Mouse (Mus musculus): ENCODE measurements around the gene Kcnh2.

Kcnh2 gene

DNA sequence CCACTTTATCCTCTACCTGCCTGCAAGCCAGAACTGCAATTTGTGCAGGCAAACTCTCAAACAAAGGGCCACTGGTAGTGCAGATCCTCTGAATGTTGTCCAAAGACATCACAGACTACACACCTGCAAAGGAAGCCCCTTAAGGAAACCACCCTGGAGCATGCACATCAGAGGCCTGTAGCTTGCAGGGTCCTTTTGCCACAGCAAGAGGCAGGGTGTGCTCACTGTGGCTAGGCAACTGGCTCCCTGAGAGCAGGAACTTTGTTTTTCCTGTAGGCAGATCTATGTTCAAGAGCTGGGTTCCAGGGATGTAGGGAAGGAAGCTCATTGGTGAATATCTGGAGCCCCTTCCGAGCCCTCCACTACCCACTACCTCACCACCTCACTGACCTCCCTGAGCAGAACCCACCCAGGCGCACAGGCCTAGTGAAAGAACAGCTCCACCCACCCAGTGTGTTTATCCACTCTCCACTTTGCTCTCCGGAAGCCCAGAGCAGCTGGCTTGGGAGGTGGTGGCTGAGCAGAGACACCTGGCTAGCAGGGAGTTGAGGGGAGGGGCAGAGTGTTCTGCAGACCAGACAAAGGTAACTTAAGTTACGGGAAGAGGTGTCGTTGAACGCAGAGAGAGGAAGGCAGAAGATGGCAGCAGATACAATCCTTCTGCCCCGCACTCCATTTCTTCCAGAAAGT is 4.1 kb downstream of the Kcnh2 start:
- in situ Hi-C loops (cut with MseI, MboI) = no loop called here

DNA sequence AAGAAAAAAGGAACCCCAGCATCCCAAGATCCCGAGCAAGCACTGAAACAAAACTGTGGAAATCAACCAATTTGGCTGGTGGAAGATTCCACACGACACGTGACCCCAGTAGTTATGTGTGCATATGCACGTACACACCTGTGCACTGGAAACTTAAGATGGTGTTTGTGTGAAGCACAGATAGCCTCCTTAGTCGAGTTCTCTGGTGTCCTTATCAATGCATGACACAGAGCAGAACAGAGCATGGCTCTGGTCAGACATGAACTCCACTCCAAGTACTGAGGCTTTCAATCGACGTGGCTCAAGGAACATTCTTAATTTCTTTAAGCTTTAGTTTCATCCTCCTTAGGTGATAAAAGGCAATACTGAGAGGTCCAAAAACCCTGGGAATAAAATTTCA is 5.1 kb downstream of the Kcnh2 start:
- in situ Hi-C loops (cut with MseI, MboI) = no loop called here

DNA sequence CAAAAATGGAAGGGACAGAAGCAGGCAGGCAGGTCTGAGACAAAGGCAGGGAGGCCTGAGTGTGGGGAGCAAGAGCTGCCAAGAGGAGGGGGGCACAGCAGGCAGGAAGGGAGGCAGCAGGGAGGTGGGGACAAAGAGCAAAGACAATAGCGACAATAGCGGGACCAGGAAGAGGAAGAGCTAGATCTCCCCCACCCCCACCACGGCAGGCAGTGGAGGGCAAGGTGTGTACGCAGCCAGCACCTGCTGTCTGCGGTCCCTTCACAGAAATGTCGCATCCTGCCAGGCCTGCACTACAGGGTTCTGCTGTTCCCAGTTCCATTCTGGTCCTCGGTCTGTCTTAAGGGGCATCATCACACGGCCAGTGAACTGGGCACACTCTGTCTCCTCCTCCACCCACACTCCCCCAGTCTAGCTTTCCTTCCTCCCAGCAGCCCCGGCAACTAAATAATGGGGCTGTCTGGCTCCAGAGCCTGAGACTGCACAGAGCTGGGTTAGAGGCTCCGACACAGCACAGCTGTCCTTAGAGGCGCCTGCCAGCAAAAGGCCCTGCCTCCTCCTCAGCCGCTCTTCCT is 6.8 kb downstream of the Kcnh2 start:
- in situ Hi-C loops (cut with MseI, MboI) = no loop called here

DNA sequence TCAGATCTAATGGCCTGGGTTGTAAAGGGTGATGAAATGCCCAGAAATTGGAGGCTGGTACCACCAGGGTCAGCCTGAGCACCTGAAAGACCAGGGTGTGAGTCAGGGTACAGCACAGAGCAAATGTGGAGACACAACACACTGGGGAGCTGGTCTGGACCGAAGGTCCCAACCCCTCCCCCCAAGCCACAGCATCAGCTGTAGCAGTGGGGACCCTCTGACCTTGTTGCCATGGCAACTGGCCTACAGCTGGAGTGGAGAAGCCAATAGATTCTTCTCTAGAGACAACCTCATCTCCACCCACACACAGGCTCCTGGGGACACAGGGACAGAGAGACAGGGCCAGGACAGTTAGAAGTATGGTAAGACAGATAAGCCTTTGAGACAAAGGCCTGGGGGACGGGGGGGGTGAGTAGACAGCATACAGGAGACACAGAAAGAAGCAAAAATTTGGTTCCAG is 7.4 kb downstream of the Kcnh2 start:
- in situ Hi-C loops (cut with MseI, MboI) = no loop called here

DNA sequence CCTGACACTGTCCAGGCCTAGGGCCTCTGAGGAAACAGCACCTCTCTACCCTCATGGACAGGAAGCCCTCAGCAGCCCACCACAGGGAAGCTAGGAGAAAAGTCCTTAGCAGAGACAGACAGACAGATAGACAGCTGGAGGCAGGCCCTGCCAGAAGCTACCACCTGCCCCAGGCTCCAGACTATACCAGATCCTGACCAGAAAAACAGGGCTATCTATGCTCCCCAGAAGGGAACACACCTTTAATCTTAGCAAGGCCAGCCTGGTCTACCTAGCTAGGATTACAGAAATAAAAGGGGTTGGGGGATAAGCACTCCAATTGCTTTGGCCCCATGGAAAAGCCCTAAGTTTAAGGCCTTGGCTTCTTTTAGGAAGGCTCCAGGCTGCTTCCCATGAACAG is 8.0 kb downstream of the Kcnh2 start:
- in situ Hi-C loops (cut with MseI, MboI) = no loop called here

DNA sequence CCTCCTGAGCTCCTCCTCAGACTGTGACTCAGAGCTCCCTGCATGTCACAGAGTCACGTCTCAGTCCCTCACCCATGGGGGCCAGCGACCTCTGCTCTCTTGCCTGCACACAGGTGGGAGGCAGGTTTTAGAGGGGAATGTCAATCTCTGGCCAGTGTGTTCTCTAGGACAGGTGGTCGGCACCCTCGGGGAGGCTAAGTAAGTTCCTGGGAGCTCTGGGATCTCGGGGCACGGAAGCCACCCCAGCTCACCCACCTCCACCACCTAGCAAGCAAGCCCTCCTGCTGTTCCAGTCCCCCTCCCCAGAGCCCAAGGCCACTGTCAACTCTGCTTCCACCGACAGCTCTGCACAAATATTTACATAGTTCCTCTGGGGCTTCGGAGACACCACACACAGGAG is 8.4 kb downstream of the Kcnh2 start:
- in situ Hi-C loops (cut with MseI, MboI) = no loop called here

DNA sequence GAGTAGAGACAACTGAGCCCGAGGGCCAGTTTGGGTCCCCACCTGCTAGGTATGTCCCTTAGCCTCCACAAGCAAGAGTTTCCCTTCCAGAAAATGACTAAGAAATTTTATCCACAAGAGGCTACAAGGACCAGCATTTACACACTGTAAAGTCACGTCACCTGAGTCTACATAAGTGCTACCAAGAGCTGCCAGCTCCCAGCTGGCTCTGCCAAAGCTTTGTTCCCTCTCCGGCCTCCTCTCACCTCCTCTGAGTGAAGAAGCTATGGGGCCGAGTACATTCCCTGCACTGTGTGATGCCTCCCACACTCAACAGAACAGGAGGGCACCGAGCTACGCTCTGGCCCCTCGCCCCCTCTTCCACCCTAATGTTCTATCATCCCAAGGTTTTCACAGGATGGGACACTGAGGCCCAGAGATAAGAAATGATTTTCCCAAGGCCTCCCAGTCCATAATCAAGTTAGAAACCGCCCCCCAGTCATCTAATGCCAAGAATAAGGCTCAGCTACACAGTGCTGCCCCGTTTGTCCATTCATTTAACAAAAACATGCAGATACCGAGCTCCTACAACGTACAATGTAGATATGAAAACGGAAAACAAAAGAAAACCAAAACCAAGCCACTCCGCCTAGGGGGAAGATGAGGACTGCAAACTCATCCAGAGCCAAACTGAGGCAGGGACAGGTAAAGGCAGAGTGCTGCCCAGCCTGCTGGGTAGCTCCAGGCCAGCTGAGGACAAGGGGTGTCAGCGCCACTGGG is 9.0 kb downstream of the Kcnh2 start:
- in situ Hi-C loops (cut with MseI, MboI) = no loop called here

DNA sequence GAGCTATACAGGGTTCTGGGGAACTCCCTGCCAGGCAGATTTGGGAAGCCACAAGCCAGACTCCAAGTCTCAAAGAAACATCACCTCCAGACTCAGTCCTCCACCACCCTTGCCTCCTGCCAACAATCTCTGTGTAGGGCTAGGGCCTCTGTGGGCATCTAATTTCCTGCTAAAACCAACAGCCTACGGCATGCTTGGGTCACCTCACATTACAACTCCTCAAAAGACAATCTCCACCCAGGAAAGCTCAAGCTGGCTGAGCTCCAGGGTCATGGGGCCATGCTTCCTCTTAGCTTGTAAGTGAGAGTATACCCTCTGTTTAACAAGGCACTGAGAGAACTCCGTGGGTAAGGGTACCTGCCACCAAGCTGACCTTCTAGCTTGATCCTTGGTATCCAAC is 13.6 kb downstream of the Kcnh2 start:
- in situ Hi-C loops (cut with MseI, MboI) = no loop called here

DNA sequence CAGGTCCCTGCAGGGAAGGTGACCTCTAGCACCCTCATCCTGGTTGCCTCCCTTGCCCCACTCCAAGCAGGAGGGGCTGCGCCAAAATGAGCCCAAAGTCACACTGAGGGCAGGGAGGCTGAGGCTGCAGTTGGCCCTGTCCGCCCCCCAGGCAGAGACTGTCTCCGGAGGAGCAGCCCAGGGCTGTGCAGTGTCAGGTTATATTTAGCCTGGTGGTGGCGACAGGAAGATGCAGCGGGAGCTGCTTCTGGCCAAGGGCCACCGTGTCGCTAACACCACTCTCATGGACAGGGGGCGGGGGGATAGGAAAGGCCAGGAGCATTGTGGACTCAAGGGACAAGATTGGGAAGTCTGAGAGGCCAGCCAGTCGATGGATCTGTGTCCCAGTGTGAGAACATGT is 14.0 kb downstream of the Kcnh2 start:
- in situ Hi-C loops (cut with MseI, MboI) = no loop called here

DNA sequence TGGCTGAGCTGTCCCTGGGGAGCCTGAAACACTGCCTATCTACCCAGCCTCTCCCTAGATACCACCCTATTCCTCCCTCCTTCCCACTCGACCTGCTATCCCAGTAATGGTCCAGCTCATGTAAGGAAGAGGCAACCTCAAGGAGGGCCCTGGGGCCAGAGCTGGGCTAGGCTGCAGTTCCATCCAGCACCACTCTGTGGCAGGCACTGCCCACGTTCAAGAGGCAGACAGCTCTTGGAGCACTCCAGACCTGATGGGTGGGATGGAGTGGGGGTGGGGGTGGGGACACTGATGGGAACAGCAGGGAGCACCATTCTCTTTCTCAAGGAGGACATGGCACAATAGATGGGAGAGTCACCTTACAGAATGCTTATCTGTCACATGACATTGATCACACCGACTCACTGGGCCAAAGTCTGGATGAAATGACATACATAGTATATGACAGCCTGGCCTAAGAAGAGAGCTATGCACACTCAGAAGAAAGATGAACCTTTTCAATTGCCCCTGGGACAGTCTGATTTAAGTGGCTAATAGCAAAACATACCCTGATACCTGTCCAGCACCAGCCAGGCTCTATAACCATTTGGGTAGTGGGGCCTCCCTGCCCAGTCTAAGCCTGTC is 15.4 kb downstream of the Kcnh2 start:
- in situ Hi-C loops (cut with MseI, MboI) = no loop called here

DNA sequence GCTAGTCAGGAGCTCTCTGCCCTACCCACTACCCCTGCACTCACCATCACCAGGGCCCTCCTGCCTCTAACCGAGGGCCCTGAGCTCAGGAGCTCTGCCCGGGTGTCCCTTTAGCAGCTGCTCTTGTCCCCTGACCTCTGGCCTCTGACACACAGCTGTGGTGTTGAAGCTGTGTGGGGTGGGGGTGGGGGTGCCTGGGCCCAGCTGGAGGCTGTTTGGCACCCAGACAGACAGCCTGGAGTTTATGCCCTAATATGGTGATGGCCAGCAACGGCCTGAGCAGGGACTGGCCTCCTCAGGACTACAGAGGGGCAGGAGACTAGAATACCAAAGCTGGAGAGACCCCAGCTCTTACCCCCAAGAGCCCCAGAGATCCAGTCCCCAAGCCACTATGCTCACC is 16.7 kb downstream of the Kcnh2 start:
- in situ Hi-C loops (cut with MseI, MboI) = no loop called here

DNA sequence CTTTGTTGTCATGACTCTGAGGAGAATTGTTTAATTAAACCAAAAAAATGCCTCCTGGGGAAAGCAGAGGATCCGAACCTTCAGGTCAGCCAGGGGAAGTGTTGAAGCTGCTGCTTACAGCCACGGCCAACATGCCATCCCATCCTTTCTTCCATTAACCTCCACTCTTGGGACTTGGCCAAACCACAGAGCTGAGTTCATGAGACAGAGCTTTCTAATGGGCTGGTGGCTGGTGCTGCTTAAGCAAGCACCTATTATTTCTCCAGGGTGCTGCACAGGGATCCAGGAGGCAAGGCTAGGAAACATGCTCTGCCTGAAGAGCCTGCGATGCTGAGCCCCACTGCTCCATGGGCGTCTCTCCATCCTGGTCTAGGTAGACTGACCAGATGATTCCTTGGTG is 19.0 kb downstream of the Kcnh2 start:
- in situ Hi-C loops (cut with MseI, MboI) = no loop called here

DNA sequence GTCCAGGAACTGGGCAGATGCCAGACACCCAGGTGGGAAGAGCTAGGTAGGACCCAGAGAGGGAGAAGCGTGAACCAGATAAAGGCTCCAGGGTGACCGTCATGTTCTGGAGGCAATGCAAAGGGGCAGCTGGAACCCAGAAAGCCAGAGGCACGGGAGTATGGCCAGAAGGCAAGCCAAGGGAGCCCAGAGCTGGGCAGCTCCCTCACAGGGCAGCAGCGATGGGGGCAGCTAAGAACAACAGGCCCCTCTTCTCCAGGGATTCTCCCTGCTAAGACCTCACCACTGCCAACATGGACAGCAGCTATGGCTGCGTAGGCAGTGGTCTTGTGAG is 21.5 kb downstream of the Kcnh2 start:
- in situ Hi-C loops (cut with MseI, MboI) = no loop called here

DNA sequence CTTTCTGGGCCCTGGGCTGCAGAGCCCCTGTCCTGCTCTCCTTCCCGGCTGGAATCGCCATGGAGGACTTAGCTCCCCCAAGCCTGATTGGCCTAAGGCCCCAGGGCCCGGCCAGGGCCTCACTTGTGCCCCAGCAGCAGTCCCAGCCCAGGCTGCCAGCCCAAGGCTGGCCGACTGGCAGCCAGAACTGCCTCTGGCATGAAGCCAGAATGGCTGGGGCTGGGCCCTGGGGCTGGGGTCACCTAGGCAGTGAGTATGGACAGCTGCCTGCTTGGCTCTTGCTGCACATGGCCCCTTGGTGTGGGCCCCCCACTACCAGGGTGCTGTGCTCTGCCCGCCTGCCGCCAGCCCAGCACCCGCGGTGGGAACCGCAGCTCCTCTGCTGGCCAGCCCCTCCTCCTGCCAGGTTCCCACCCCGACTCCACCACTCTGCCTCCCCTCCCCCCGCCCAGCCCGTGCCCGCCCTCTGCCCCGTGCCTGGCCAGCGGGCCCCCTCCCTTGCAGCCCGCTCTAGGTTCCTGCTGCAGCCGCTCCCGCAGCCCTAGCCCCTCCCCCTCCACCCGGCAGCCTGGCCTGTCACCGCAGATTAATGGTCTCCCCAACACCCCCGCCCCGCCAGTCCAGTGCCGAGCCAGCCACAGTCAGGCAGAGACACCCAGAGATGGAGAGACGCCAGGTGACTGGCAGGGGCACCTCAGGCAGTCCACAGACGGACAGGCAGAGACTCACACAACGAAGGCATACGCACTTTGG is 22.0 kb downstream of the Kcnh2 start:
- in situ Hi-C loops (cut with MseI, MboI) = no loop called here

DNA sequence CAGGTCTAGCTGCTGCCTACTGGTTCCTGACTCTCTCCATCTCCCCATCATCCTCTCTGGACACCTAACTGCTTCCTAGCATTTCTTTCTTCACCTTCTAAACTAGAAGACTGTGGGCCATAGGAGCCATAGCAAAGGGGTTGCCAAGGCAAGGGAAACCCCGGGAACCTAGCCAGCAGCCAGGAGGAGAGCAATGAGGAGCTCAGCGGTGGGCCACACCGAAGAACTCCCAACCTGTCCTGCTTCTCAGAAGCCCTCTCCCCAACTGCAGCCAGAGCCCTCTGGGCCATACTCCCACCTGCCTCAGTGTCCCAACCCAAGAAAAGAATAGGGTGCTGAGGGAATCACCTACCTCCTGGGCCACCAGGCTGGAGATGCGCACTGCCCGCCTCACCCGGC is 22.6 kb downstream of the Kcnh2 start:
- in situ Hi-C loops (cut with MseI, MboI) = no loop called here

DNA sequence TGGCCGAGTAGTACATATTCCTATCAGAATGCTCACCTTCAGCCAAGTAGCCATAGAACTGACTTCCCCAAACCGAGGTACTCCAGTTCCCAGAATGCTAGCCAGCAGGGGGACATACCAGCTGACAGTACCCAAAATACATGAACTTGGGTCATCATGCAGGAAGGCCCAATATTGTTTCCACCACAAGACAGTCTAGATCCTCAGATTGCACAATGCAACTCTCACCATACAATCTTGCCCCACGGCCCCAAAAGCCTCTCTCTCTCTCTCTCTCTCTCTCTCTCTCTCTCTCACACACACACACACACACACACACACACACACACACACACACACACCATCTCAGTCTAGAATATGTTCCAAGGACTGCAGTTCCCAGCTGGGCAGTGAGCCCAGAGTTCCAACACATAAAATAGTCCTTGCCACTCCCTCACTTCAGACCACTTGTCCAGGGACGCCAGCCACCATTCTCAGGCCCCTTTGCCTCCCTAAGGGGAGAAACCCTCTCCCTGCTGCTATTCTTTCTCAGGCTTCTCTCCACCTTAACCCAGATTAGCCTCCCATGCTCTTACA is 24.5 kb downstream of the Kcnh2 start:
- in situ Hi-C loops (cut with MseI, MboI) = no loop called here

DNA sequence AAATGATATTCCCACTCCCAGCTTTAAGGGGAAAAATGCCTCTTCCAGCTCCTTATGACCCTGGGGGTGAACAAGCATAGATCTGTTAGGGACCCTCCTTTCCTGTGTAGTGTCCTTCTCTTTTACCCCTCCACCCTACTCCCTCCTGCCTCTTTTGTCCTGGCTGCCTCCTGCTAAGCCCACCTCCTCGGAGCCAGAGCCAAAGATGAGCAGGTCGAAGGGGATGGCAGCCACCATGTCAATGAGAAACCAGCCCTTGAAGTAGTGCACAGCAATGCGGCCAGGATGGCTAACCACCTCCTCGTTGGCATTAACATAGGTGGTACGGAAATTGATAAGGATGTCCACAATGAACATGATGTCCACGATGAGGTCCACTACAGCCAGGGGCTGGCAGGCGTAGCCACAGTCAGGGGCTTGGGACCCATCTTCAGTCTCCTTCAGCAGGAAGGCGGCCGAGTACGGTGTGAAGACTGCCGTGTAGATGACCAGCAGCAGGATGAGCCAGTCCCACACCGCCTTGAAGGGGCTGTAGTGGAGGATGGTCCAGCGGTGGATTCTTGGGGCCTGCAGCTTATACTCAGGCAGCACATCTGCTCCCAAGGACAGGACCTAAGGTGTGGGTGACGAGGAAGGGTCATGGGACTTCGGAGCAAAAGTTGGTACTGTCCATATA is 25.1 kb downstream of the Kcnh2 start:
- in situ Hi-C loops (cut with MseI, MboI) = no loop called here

DNA sequence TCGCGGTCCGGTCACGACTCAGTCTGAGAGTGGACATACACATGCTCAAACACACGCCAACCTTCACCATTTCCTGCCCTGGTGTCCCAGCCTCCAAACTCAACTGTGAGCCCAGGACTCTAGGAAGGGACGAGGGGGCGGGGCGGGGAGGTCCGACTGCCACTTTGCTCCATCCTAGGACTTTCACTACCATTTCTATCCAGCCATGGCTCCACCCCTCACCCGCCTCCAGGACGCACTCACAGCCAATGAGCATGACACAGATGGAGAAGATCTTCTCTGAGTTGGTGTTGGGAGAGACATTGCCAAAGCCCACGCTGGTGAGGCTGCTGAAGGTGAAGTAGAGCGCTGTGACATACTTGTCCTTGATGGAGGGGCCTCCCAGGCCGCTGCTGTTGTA is 26.2 kb downstream of the Kcnh2 start:
- in situ Hi-C loops (cut with MseI, MboI) = no loop called here

DNA sequence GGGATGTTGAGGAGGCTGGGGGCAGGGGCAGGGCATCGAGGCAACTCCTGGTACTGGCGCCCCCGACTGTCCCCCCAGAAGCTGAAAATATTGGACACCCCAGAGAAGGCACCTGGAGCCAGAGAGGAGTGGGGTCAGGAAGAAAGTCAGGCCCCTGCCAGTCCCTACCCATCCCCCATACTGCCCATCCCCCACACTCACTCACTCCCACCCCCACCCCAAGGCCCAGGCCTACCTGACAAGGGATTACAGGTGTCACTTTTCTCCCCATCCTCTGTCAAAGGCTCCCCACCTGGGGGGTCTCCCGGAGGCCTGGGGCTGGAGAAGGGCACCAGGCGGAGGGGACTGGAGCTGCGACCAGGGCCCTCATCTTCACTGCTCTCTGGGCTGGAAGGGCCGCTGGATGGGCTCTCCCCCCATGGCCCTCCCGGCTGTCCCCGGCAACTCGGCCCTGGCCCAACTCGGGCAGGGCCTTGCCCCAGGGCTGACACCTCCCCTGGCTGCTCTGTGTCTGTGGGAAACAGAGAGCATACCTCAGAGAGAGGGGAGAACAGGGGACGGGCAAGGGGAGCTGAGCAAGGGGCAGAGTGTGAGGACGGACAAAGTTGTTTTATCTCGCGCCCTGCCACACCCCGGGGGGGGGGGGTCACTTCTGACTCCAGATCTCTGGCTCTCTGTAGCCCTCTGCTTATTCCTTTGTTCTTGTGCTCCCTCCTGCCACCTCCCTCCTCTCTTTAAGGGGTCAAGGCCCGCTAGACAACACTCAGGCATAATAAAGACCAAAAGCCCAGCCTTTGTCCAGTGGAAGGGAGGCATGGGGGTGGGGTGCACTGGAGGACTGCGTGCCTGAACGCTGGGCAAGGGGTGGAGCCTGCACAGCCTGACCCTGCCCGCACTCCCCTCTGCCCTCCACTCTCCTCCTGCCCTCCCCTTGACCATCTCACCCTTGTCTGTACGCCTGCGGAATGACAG is 29.4 kb downstream of the Kcnh2 start:
- in situ Hi-C loops (cut with MseI, MboI) = no loop called here

DNA sequence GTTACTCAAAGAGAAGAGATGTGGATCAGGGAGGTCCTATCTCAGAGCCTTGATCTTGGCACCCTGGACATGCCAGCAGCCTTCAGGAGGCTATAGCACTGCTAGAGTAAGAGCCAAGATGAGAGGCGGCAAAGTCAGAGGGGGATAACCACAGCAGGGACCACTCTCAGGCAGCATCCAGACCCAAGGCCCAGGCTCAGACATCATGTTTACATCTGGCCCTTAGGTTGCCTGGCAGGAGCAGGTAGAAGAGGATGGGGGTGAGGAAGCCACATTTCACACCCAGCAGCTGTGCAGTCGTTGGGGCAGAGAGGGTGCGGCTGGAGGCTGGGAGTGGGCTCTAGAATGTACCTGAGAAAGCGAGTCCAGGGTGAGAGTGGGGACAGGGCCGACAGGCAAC is 30.5 kb downstream of the Kcnh2 start:
- in situ Hi-C loops (cut with MseI, MboI) = no loop called here

Data from mouse trophoblast stem cell (cell line).